Mouse (Mus musculus) liver, embryonic 14.5 days (tissue): ENCODE results near the gene Rnase2b. TPM values are rescaled to one million over a fixed set of nuclear protein-coding genes. Genes with fewer than 3 reads are reported as not detected.
"Not testable (repeated sequence)": the region's sequence is repeated elsewhere in the genome, so short reads cannot be mapped to it uniquely, and the experiment has no call there.

Experiments used
- ATAC-seq: fragments of 200-750 bp; cut with Nextera tagmentation; 2 replicates; pipeline ENCODE4 v1.8.0; 2017; ENCODE audit warnings: moderate number of reproducible peaks, mild to moderate bottlenecking, moderate library complexity; ENCODE audit not compliant: insufficient read depth
- DNase-seq, 3 experiments: peaks; one replicate each; pipeline ENCODE4 v3.0.0-alpha.2; 2012 to 2013; ENCODE audit warnings: low read depth in 3 of 3, low spot score in 3 of 3
- H3K27ac ChIP-seq: fragments of 300-500 bp; sonication (generic); 2 replicates; pipeline ENCODE4 v1.5.1; 2014; ENCODE audit warnings: moderate library complexity, mild to moderate bottlenecking, control low read depth, inconsistent platforms
- H3K27me3 ChIP-seq: fragments of 300-500 bp; sonication (generic); 2 replicates; pipeline ENCODE4 v1.6.1; 2014; ENCODE audit warnings: mild to moderate bottlenecking, low read length, moderate library complexity; ENCODE audit not compliant: control insufficient read depth, insufficient read depth
- H3K36me3 ChIP-seq: fragments of 300-500 bp; sonication (generic); replicated peaks from 2 replicates; pipeline ENCODE4 v1.6.1; 2014; ENCODE audit warnings: low read depth; ENCODE audit not compliant: control insufficient read depth, insufficient read depth
- H3K4me1 ChIP-seq, 2 experiments: fragments of 200-500 bp in 1 of 2; fragments of 300-500 bp in 1 of 2; sonication (generic) in 1 of 2; replicated peaks; 2 replicates each; pipeline ENCODE4 v1.6.1; 2012 to 2014; ENCODE audit warnings: antibody characterized with exemption in 1 of 2, inconsistent platforms in 1 of 2, low read length in 1 of 2; ENCODE audit not compliant: control insufficient read depth in 2 of 2, insufficient read depth in 2 of 2
- H3K4me2 ChIP-seq: fragments of 300-500 bp; sonication (generic); 2 replicates; pipeline ENCODE4 v1.6.1; 2014; ENCODE audit warnings: low read depth, mild to moderate bottlenecking, control low read depth, moderate library complexity
- H3K4me3 ChIP-seq, 2 experiments: fragments of 200-500 bp in 1 of 2; fragments of 300-500 bp in 1 of 2; sonication (generic) in 1 of 2; 2 replicates each; pipeline ENCODE4 v1.5.1; 2012 to 2014; ENCODE audit warnings: low read depth in 2 of 2, low read length in 2 of 2, mild to moderate bottlenecking in 2 of 2, control low read depth in 1 of 2, inconsistent platforms in 1 of 2, moderate library complexity in 1 of 2; ENCODE audit not compliant: insufficient read depth in 1 of 2
- H3K9ac ChIP-seq: fragments of 300-500 bp; sonication (generic); replicated peaks from 2 replicates; pipeline ENCODE4 v1.6.1; 2014; ENCODE audit warnings: mild to moderate bottlenecking, control low read depth, moderate library complexity
- H3K9me3 ChIP-seq: fragments of 300-500 bp; sonication (generic); 2 replicates; pipeline ENCODE4 v1.6.1; 2016; ENCODE audit warnings: low read length, mixed read lengths; ENCODE audit not compliant: control insufficient read depth
- CTCF ChIP-seq: IDR thresholded peaks from 2 replicates; pipeline ENCODE4 v1.5.1; 2016; ENCODE audit warnings: antibody characterized with exemption, low read depth, control low read depth
- EP300 ChIP-seq: IDR thresholded peaks from 2 replicates; pipeline ENCODE4 v1.6.1; 2016; ENCODE audit warnings: antibody characterized with exemption, low read depth
- WGBS: fragments of 180-500 bp; shearing (Covaris S2); extraction: QIAGEN DNeasy Blood & Tissue Kit; methylation state at CpG from one replicate; pipeline ENCODE4 v1.1.7; 2014; ENCODE audit not compliant: insufficient replicate concordance; 5-methylcytosine and 5-hydroxymethylcytosine counted together
- polyA plus RNA-seq, 2 experiments: library from polyadenylated mRNA; depleted of rRNA in 1 of 2; stranded (reverse) in 1 of 2; unstranded in 1 of 2; fragments of >200 nt; fragmentation: Nextera tagmentation in 1 of 2; extraction: Ambion mirVana in 1 of 2; gene quantifications; 2 replicates each; pipeline versions ENCODE4 v1.2.1 to v1.2.3; 2012 to 2014

Rnase2b gene
- polyA plus RNA-seq, 2 experiments: not detected

DNA sequence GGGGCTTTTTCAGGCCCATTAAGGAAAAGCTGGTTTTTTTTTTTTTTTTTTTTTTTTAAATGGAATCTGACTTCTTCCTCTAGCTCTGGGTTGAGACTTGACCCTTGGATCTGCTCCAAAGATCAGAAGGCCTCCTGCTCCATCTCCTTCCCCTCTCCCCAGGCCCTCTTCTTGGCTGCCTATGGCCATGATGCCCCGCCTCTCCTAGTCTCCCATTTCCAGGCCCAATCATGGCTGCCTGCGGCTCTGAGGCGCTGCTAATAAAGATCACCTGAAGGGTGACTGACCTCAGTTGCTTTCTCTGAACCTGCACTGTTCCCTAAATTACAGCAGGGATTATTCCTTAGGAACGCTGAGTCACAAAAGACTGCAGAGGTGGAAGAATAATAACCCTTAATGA is 11.8 kb downstream of the Rnase2b start:
- H3K4me3 ChIP-seq: no peak overlapping the region
- WGBS: 71% methylated on average over 4 of the region's 4 CpGs
- no peak for ATAC-seq
- TF ChIP-seq EP300 (no peak), CTCF (no peak)
- no peak overlapping the region for H3K4me2 ChIP-seq
- no peaks in the 10 kb centered on the region for H3K9me3 ChIP-seq
- no peak overlapping the region for H3K9ac ChIP-seq
- H3K36me3 ChIP-seq: no peaks in the 10 kb centered on the region
- no peak for DNase-seq
- H3K4me1 ChIP-seq: no peaks in the 10 kb centered on the region
- no peaks in the 10 kb centered on the region for H3K27me3 ChIP-seq
- H3K27ac ChIP-seq: no peak overlapping the region

DNA sequence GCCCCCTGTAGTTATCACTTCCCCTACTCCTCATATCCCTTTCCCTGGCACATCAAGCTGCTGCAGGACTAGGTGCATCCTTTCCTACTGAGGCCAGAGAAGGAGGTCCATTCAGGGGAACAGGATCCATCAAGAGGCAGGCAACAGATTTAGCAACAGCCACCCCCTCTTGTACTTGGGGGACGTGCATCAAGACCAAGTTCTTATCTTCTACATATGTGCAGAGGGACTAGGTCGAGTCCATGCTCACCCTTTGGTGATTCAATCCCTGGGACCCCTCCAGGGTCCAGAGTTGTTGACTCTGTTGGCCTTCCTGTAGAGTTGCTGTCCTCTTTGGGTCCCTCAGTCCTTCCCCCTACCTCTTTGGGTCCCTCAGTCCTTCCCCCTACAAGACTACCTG is 19.0 kb downstream of the Rnase2b start:
- H3K36me3 ChIP-seq, DNase-seq, H3K9ac ChIP-seq, H3K4me1 ChIP-seq, H3K27me3 ChIP-seq, H3K27ac ChIP-seq, H3K9me3 ChIP-seq, H3K4me2 ChIP-seq, H3K4me3 ChIP-seq, ATAC-seq: not testable (repeated sequence)
- 56% methylated on average over 2 of the region's 2 CpGs for WGBS

DNA sequence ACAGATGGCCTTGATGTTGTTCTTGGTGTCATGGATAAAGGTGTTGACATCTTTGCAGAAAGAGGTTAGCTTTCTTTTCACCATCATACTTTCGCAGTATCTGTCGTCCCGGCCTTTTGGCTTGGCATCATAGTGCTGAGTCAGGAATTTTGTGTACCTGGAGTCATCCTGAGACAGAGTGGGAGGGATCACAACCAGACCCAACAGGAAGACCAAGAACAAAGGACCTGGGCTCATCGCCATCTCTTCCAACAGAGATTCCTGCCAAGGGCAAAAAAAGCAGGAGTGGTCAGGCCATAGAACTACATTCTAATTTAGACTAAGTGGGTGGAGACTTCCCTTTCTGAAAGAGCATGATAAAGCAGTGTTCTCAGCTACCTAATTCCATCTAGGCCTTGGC is 33.6 kb downstream of the Rnase2b start:
- DNase-seq: no peak
- Histone ChIP-seq H3K27me3 (no peaks in the 10 kb centered on the region), H3K4me2 (no peak overlapping the region), H3K4me1 (no peaks in the 10 kb centered on the region), H3K9ac (no peak overlapping the region), H3K36me3 (no peaks in the 10 kb centered on the region), H3K4me3 (no peak overlapping the region), H3K9me3 (no peaks in the 10 kb centered on the region), H3K27ac (no peak overlapping the region)
- WGBS: 68% methylated on average over 4 of the region's 4 CpGs
- ATAC-seq: no peak
- TF ChIP-seq EP300: no peak
- no peak for TF ChIP-seq CTCF

DNA sequence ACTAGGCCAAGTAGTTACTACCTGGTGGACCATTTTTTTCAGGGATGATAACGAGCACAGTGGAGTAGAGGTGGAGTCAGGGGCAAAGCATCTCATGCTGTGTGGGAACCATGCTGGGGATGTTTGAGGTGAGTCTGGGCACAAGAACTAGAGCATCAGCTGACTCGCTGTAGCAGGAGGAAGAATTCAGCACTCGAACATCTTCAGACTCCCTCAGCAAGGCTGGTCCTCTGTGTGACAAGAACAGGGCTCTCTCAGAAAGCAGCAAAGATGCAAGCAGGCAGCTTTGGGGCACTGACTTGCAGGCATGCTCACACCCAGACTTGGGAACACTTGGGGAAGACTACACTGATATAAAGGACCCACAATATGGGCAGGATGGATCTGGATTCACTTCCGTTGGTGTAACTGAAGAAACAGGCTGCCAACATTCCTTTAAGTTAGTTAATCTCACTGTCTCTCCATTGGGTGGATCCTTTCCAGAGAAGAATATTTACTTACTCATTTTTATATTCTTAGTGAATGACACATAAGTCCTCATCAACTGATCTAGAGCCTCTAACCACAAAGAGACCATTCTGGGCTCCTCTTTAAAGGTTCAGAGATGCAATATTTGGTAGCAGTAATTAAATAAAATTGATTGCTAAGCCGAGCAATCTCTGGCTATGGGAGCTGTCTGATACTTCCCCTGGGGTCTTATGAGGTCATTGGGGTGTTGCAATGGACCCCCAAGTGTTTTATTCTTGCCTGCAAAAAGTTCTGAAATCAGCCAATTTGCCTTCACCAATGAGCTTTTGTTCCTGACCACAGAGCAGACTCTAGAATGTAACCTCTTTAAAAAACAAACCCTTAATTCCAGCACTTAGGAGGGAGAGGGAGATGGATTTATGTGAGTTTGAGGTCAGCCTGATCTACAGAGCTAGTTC is 37.3 kb downstream of the Rnase2b start, which contains the start of gene Ang2:
Gene Ang2, minus strand, starts transcription at position 51 of the 926 bp plus-strand sequence.
- H3K4me1 ChIP-seq: no peaks in the 10 kb centered on the region
- 55% methylated on average over 5 of the region's 5 CpGs for WGBS
- no peak within 1 kb of the TSS for H3K4me2 ChIP-seq
- H3K4me3 ChIP-seq: no peak within 1 kb of the TSS
- DNase-seq: no peak
- H3K27ac ChIP-seq: no peak within 1 kb of the TSS
- no peaks in the 10 kb centered on the region for H3K27me3 ChIP-seq
- no peak for ATAC-seq
- no peak for TF ChIP-seq CTCF
- no peak for TF ChIP-seq EP300
- H3K36me3 ChIP-seq: no peaks in the 10 kb centered on the region
- H3K9me3 ChIP-seq: no peaks in the 10 kb centered on the region
- H3K9ac ChIP-seq: no peak within 1 kb of the TSS

DNA sequence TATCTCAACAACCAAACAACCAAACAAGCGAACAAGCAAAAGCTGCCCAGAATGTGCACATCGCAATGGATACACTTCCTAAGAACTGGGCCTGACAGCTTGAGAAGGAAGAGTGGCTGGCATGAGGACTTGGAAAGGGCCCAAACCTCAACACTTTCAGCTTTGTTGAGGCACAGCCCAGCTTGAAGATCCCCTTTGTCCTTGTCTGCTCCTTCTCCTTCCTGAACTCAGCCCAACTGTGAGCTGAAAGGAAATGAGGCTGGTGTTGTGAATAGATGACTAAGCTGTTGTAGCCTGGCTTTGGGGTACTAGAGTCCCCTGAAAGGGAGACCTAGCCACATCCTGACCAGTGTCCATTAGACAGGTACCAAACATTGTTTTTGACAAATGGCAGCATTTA is 38.0 kb downstream of the Rnase2b start:
- WGBS: 71% methylated on average over 2 of the region's 2 CpGs
- Histone ChIP-seq H3K27ac (no peak overlapping the region), H3K27me3 (no peaks in the 10 kb centered on the region), H3K4me3 (no peak overlapping the region), H3K9ac (no peak overlapping the region), H3K9me3 (no peaks in the 10 kb centered on the region), H3K36me3 (no peaks in the 10 kb centered on the region), H3K4me2 (no peak overlapping the region), H3K4me1 (no peaks in the 10 kb centered on the region)
- TF ChIP-seq EP300: no peak
- TF ChIP-seq CTCF: no peak
- DNase-seq: no peak
- ATAC-seq: no peak
